In the genomic region with DNA sequence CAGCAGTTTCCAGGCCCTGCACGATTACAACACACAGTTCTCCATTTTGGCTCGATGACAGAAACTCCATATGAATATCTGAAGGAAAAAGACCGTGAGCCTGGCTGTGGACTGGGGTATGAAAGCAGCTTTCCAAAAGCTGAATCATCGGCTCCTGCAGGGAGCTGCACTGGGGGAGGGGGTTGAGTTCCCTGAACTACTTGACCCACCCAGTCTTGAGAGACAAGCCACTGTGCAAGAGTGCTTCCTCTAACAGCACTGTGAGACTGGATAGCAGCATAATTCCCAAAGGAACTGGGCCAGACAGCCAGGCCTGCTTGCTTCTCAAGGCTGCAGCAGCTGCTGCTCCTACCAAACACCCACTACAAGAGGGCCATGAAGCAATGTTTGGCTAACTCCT, we compare ENCODE assay signal across 11 mouse cellular contexts.
A peak's percentile ranks its signal among the peaks of the same experiment; 100 is the strongest.
DNase-seq lines count a peak whose midpoint lies in the region; ATAC-seq and TF ChIP-seq lines count a peak whose summit lies in the region.
"Had no signal": no experiment of that assay in that cellular context is flagged by ENCODE, and none has a peak within 500 bp of the region (broad histone marks: within the 10 kb centered on the region; RNA-seq: fewer than 3 reads in every experiment).

No protein-coding gene starts in this region.

- H3K4me3 ChIP-seq in heart, adult 2 months: no peak overlapping the region
- no peak overlapping the region for H3K4me3 ChIP-seq in heart, embryonic 10.5 days
- no peak overlapping the region for H3K4me3 ChIP-seq in lung, embryonic 14.5 days (ENCODE audit: low read depth, low read length)
- H3K4me3 ChIP-seq in cerebellum, adult 2 months (replicated peaks; ENCODE audit: insufficient read depth, low read depth, low read length): no peak overlapping the region
- H3K4me3 ChIP-seq: hindbrain, embryonic 12.5 days; liver, embryonic 15.5 days had no signal

- no peaks in the 10 kb centered on the region for H3K79me2 ChIP-seq in heart, adult 2 months (replicated peaks; ENCODE audit: control insufficient read depth, insufficient read depth, low read length)

- no peaks in the 10 kb centered on the region for H3K36me3 ChIP-seq in heart, adult 2 months (ENCODE audit: control insufficient read depth, insufficient read depth, low read length)
- no peaks in the 10 kb centered on the region for H3K36me3 ChIP-seq in heart, embryonic 10.5 days
- no peaks in the 10 kb centered on the region for H3K36me3 ChIP-seq in lung, embryonic 14.5 days (ENCODE audit: insufficient read depth)
- H3K36me3 ChIP-seq: hindbrain, embryonic 12.5 days; liver, embryonic 15.5 days had no signal

- DNase-seq in heart, adult 2 months: peak; percentile 33 to 56
- no peak for DNase-seq in heart, embryonic 10.5 days (ENCODE audit: low spot score)
- DNase-seq in NIH3T3 (ENCODE audit: low read depth): peak; percentile 95
- peak; percentile 13 for DNase-seq in gastrocnemius, postnatal 10 days
- peak; percentile 92 for DNase-seq in lung, embryonic 14.5 days
- no peak for DNase-seq in spleen, adult 18-20 months
- no peak for DNase-seq in cerebellum, adult 2 months
- no peak for DNase-seq in cerebellum, adult 9-10 months
- DNase-seq: cerebellum, postnatal 25 days had no signal

- no peak overlapping the region for H3K4me2 ChIP-seq in lung, embryonic 14.5 days
- H3K4me2 ChIP-seq: hindbrain, embryonic 12.5 days; liver, embryonic 15.5 days had no signal

- no peak overlapping the region for H3K27ac ChIP-seq in heart, adult 2 months
- no peak overlapping the region for H3K27ac ChIP-seq in heart, embryonic 10.5 days
- peak overlapping the region; percentile 65; the same call in 1 of the 2 replicates for H3K27ac ChIP-seq in lung, embryonic 14.5 days (ENCODE audit: low read depth)
- no peak overlapping the region for H3K27ac ChIP-seq in cerebellum, adult 2 months (ENCODE audit: insufficient read depth, low read length)
- H3K27ac ChIP-seq: hindbrain, embryonic 12.5 days; liver, embryonic 15.5 days had no signal

- H3K27me3 ChIP-seq in heart, adult 2 months (ENCODE audit: control insufficient read depth, insufficient read depth, low read length): no peaks in the 10 kb centered on the region
- no peaks in the 10 kb centered on the region for H3K27me3 ChIP-seq in heart, embryonic 10.5 days (ENCODE audit: insufficient read depth, poor library complexity, severe bottlenecking)
- H3K27me3 ChIP-seq in lung, embryonic 14.5 days (ENCODE audit: insufficient read depth, low read length): no peaks in the 10 kb centered on the region
- H3K27me3 ChIP-seq in cerebellum, adult 2 months (ENCODE audit: control insufficient read depth, insufficient read depth, low read length): no peaks in the 10 kb centered on the region
- H3K27me3 ChIP-seq: hindbrain, embryonic 12.5 days had no signal

- H3K9me3 ChIP-seq in heart, embryonic 10.5 days: no peaks in the 10 kb centered on the region
- no peaks in the 10 kb centered on the region for H3K9me3 ChIP-seq in lung, embryonic 14.5 days (ENCODE audit: low read depth, low read length)
- H3K9me3 ChIP-seq: hindbrain, embryonic 12.5 days; liver, embryonic 15.5 days had no signal

- no peak for TF ChIP-seq CTCF in heart, adult 2 months (IDR thresholded peaks at IDR 0.05)
- TF ChIP-seq CTCF in lung, embryonic 14.5 days (IDR thresholded peaks at IDR 0.05; ENCODE audit: low read depth): no peak
- TF ChIP-seq CTCF in cerebellum, adult 2 months (IDR thresholded peaks at IDR 0.05; ENCODE audit: borderline replicate concordance, insufficient read depth, low read depth, low read length): no peak

- TF ChIP-seq POLR2A in heart, adult 2 months (IDR thresholded peaks at IDR 0.05; ENCODE audit: insufficient read depth, low read depth, low read length): no peak
- TF ChIP-seq POLR2A in cerebellum, adult 2 months (IDR thresholded peaks at IDR 0.05; ENCODE audit: borderline replicate concordance, insufficient read depth, low read length): no peak

- H3K4me1 ChIP-seq in heart, adult 2 months (ENCODE audit: control insufficient read depth, insufficient read depth, low read length): no peaks in the 10 kb centered on the region; the same call in 1 of the 2 replicates
- no peaks in the 10 kb centered on the region for H3K4me1 ChIP-seq in heart, embryonic 10.5 days
- H3K4me1 ChIP-seq in lung, embryonic 14.5 days (ENCODE audit: insufficient read depth): peaks cover 4% of the 10 kb centered on the region; the same call in 1 of the 2 replicates
- no peaks in the 10 kb centered on the region for H3K4me1 ChIP-seq in cerebellum, adult 2 months (ENCODE audit: control insufficient read depth, insufficient read depth, low read length)
- H3K4me1 ChIP-seq: liver, embryonic 15.5 days had no signal

- WGBS in heart, adult 2 months: 42% methylated on average over 4 of the region's 4 CpGs
- WGBS in heart, embryonic 10.5 days: 61% methylated on average over 4 of the region's 4 CpGs
- 17% methylated on average over 4 of the region's 4 CpGs for WGBS in lung, embryonic 14.5 days
- WGBS in cerebellum, adult 2 months: 8% methylated on average over 4 of the region's 4 CpGs

- peak; percentile 40; the same call in 1 of the 2 replicates for TF ChIP-seq EP300 in heart, adult 2 months (IDR thresholded peaks at IDR 0.05; ENCODE audit: insufficient read depth, low read depth, low read length)

- peak; percentile 88 for ATAC-seq in lung, embryonic 14.5 days (ENCODE audit: insufficient read depth)

- H3K9ac ChIP-seq in heart, adult 2 months (ENCODE audit: low read depth, low read length): no peak overlapping the region
- H3K9ac ChIP-seq in lung, embryonic 14.5 days: no peak overlapping the region
- H3K9ac ChIP-seq: hindbrain, embryonic 12.5 days; liver, embryonic 15.5 days had no signal

- intact Hi-C loops in heart, adult 2 months (cut with DNase I): no loop called here

Comparison
In these comparisons a context has a peak if more than half of its experiments do, and no peak if none do; other contexts are left out.
1. DNase-seq: peak in heart, adult 2 months (2 of 2), NIH3T3 (single experiment), gastrocnemius, postnatal 10 days (single experiment) and lung, embryonic 14.5 days (single experiment); none in heart, embryonic 10.5 days (single experiment), spleen, adult 18-20 months (0 of 2), cerebellum, adult 2 months (0 of 2) and cerebellum, adult 9-10 months (single experiment).